Mouse (Mus musculus): ENCODE results near the gene Defb48. TPM values are rescaled to one million over a fixed set of nuclear protein-coding genes. Genes with fewer than 3 reads are reported as not detected.

Defb48 gene
- polyA plus RNA-seq, 1 experiment: not detected

- 53% methylated on average over 15 of the region's 15 CpGs for WGBS
- Histone ChIP-seq H3K36me3 (ENCODE audit: control insufficient read depth, insufficient read depth, low read length) (no peaks in the 10 kb centered on the region), H3K4me3 (ENCODE audit: control insufficient read depth, insufficient read depth, low read length) (no peak overlapping the region), H3K27ac (ENCODE audit: control insufficient read depth, insufficient read depth, low read length) (no peak overlapping the region), H3K4me1 (replicated peaks; ENCODE audit: control insufficient read depth, insufficient read depth, low read length) (no peaks in the 10 kb centered on the region), H3K27me3 (ENCODE audit: control insufficient read depth, insufficient read depth, low read length) (no peaks in the 10 kb centered on the region)
- no peak for DNase-seq
- TF ChIP-seq POLR2A (IDR thresholded peaks at IDR 0.05; ENCODE audit: control insufficient read depth, extremely low read depth, insufficient read depth, low read length, poor library complexity): no peak
- no peak for TF ChIP-seq CTCF (IDR thresholded peaks at IDR 0.05; ENCODE audit: borderline replicate concordance, control insufficient read depth, extremely low read depth, insufficient read depth, low read length, poor library complexity)
These were observed 18.3 kb downstream of the Defb48 start for GRCm38 (mm10) chr14:62965811-62966520.

GRCm38 (mm10) chr14:62965342-62965741 is 19.0 kb downstream of the Defb48 start:
- no peak overlapping the region for H3K27ac ChIP-seq (ENCODE audit: control insufficient read depth, insufficient read depth, low read length)
- H3K4me1 ChIP-seq (replicated peaks; ENCODE audit: control insufficient read depth, insufficient read depth, low read length): no peaks in the 10 kb centered on the region
- TF ChIP-seq CTCF (IDR thresholded peaks at IDR 0.05; ENCODE audit: borderline replicate concordance, control insufficient read depth, extremely low read depth, insufficient read depth, low read length, poor library complexity) (no peak), POLR2A (IDR thresholded peaks at IDR 0.05; ENCODE audit: control insufficient read depth, extremely low read depth, insufficient read depth, low read length, poor library complexity) (no peak)
- 81% methylated on average over 5 of the region's 5 CpGs for WGBS
- H3K36me3 ChIP-seq (ENCODE audit: control insufficient read depth, insufficient read depth, low read length): no peaks in the 10 kb centered on the region
- no peak overlapping the region for H3K4me3 ChIP-seq (ENCODE audit: control insufficient read depth, insufficient read depth, low read length)
- no peaks in the 10 kb centered on the region for H3K27me3 ChIP-seq (ENCODE audit: control insufficient read depth, insufficient read depth, low read length)
- no peak for DNase-seq

DNA sequence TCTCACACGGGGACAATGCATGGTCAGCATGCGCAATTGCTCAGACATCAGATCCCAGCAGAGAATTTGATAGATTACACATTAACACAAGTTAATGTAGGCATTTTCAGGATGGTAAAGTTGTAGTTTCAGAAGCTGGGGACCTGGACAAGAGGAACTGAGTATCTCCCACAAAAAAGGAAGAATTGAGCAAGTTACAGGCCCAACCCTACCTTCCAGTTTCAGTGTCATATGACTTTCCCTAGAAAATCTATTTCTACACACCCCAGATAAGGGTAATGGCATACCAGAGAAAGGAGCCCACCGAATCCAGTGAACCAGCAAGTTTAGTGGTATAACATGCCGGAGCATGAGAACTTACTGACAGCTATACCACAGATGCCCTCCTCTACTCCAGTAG is 20.7 kb downstream of the Defb48 start:
- WGBS: 91% methylated on average over 4 of the region's 4 CpGs
- H3K27ac ChIP-seq (ENCODE audit: control insufficient read depth, insufficient read depth, low read length): no peak overlapping the region
- no peaks in the 10 kb centered on the region for H3K27me3 ChIP-seq (ENCODE audit: control insufficient read depth, insufficient read depth, low read length)
- no peak for DNase-seq
- H3K36me3 ChIP-seq (ENCODE audit: control insufficient read depth, insufficient read depth, low read length): no peaks in the 10 kb centered on the region
- no peak overlapping the region for H3K4me3 ChIP-seq (ENCODE audit: control insufficient read depth, insufficient read depth, low read length)
- TF ChIP-seq CTCF (IDR thresholded peaks at IDR 0.05; ENCODE audit: borderline replicate concordance, control insufficient read depth, extremely low read depth, insufficient read depth, low read length, poor library complexity) (no peak), POLR2A (IDR thresholded peaks at IDR 0.05; ENCODE audit: control insufficient read depth, extremely low read depth, insufficient read depth, low read length, poor library complexity) (no peak)
- no peaks in the 10 kb centered on the region for H3K4me1 ChIP-seq (replicated peaks; ENCODE audit: control insufficient read depth, insufficient read depth, low read length)

DNA sequence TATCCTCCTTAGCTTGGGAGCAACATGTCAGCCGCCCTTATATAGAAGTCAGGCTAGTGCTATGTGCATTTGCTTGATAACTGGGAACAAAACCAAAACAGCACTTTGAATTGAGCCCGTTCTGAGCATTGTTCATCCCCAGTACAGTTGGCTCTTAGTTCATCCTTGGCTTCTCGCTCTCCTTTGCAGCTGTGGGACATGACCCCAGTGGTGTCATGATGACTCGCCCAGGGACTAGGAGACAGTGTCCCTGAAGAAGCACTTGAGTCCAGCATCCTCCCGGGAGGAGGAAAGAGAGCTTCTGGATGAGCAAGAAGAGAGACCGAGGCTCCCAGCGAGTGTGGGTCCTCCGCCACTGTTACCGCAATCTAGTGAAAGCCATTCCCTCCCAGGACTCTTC is 28.2 kb downstream of the Defb48 start:
- TF ChIP-seq CTCF (IDR thresholded peaks at IDR 0.05; ENCODE audit: borderline replicate concordance, control insufficient read depth, extremely low read depth, insufficient read depth, low read length, poor library complexity) (no peak), POLR2A (IDR thresholded peaks at IDR 0.05; ENCODE audit: control insufficient read depth, extremely low read depth, insufficient read depth, low read length, poor library complexity) (no peak)
- H3K27ac ChIP-seq (ENCODE audit: control insufficient read depth, insufficient read depth, low read length): no peak overlapping the region
- no peak overlapping the region for H3K4me3 ChIP-seq (ENCODE audit: control insufficient read depth, insufficient read depth, low read length)
- no peaks in the 10 kb centered on the region for H3K27me3 ChIP-seq (ENCODE audit: control insufficient read depth, insufficient read depth, low read length)
- H3K36me3 ChIP-seq (ENCODE audit: control insufficient read depth, insufficient read depth, low read length): peaks cover 7% of the 10 kb centered on the region; the same call in 1 of the 2 replicates
- WGBS: 97% methylated on average over 9 of the region's 9 CpGs
- DNase-seq: no peak
- no peaks in the 10 kb centered on the region for H3K4me1 ChIP-seq (replicated peaks; ENCODE audit: control insufficient read depth, insufficient read depth, low read length)

- Histone ChIP-seq H3K4me3 (ENCODE audit: control insufficient read depth, insufficient read depth, low read length) (no peak overlapping the region), H3K27ac (ENCODE audit: control insufficient read depth, insufficient read depth, low read length) (no peak overlapping the region), H3K36me3 (ENCODE audit: control insufficient read depth, insufficient read depth, low read length) (no peaks in the 10 kb centered on the region; the same call in 1 of the 2 replicates), H3K27me3 (ENCODE audit: control insufficient read depth, insufficient read depth, low read length) (no peaks in the 10 kb centered on the region), H3K4me1 (replicated peaks; ENCODE audit: control insufficient read depth, insufficient read depth, low read length) (no peaks in the 10 kb centered on the region; the same call in 1 of the 2 replicates)
- TF ChIP-seq CTCF (IDR thresholded peaks at IDR 0.05; ENCODE audit: borderline replicate concordance, control insufficient read depth, extremely low read depth, insufficient read depth, low read length, poor library complexity): no peak
- TF ChIP-seq POLR2A (IDR thresholded peaks at IDR 0.05; ENCODE audit: control insufficient read depth, extremely low read depth, insufficient read depth, low read length, poor library complexity): no peak
- no peak for DNase-seq
- WGBS: 97% methylated on average over 3 of the region's 3 CpGs
These were observed 37.5 kb downstream of the Defb48 start for GRCm38 (mm10) chr14:62946794-62947193.

GRCm38 (mm10) chr14:62940383-62941074 is 43.8 kb downstream of the Defb48 start:
- Histone ChIP-seq H3K36me3 (ENCODE audit: control insufficient read depth, insufficient read depth, low read length) (no peaks in the 10 kb centered on the region), H3K27ac (ENCODE audit: control insufficient read depth, insufficient read depth, low read length) (peak overlapping the region; percentile 20; the same call in 1 of the 2 replicates), H3K27me3 (ENCODE audit: control insufficient read depth, insufficient read depth, low read length) (no peaks in the 10 kb centered on the region), H3K4me1 (replicated peaks; ENCODE audit: control insufficient read depth, insufficient read depth, low read length) (peaks cover 10% of the 10 kb centered on the region), H3K4me3 (ENCODE audit: control insufficient read depth, insufficient read depth, low read length) (no peak overlapping the region)
- peak; percentile 75 for DNase-seq
- 1% methylated on average over 14 of the region's 14 CpGs for WGBS
- TF ChIP-seq CTCF (IDR thresholded peaks at IDR 0.05; ENCODE audit: borderline replicate concordance, control insufficient read depth, extremely low read depth, insufficient read depth, low read length, poor library complexity): peak; percentile 40; the same call in 1 of the 2 replicates
- no peak for TF ChIP-seq POLR2A (IDR thresholded peaks at IDR 0.05; ENCODE audit: control insufficient read depth, extremely low read depth, insufficient read depth, low read length, poor library complexity)
